Mouse (Mus musculus) urinary bladder, postnatal 4 days (tissue): ENCODE data around the gene Pou4f1.
A peak's percentile ranks its signal among the peaks of the same experiment; 100 is the strongest.
"Not testable (repeated sequence)": the region's sequence is repeated elsewhere in the genome, so short reads cannot be mapped to it uniquely, and the experiment has no call there.

Experiments
- DNase-seq, 2 experiments: peaks; one replicate each; pipeline ENCODE4 v3.0.0; 2021 to 2022; ENCODE audit warnings: low spot score in 2 of 2

The Pou4f1 gene

GRCm38 (mm10) chr14:104467966-104468622, at the start of gene Pou4f1:
Pou4f1 (minus strand) TSS chr14:104467999.
- peak in 1 of 2 experiments; percentile 36 for DNase-seq

DNA sequence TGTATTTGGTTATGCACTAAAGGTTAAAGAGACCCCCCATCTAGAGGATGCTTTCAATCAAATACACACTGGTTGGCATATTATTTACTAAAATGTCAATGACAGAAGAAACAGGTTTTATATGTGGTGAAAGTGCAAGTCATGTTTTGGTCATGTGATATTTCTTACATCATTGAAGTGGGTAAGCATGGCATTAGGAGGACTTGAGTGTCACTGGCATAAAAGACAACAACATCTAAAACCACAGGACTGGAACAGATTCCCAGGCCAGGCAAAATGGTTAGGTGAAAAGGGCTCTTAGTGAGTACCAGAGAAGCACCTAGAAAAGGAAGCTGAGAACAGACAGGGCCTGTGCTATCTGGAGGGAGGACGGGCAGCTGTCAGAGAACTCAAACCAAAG, 43.9 kb upstream of the Pou4f1 start:
- no peak for DNase-seq

DNA sequence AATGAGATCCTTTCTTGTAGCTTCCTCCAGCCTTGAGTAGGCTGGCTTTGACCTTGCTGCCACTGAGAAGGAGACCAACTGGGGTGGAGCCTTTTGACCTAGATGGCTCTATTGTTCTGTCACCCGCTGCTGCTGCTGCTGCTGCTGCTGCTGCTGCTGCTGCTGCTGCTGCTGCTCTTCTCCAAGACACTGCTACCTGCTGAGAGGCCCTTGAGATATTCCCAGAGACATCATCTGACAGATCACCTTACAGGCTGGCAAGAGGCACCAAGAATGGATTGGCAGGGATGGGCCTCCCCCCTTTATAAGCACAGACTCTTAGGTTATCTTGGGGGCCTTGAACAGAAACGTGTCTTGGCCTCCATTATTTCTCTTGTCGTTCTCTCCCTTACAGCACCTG, 35.0 kb upstream of the Pou4f1 start:
- DNase-seq: not testable (repeated sequence)

GRCm38 (mm10) chr14:104479751-104480150, 12.0 kb upstream of the Pou4f1 start:
- DNase-seq: no peak

- no peak for DNase-seq
These were observed 10.8 kb upstream of the Pou4f1 start for GRCm38 (mm10) chr14:104478593-104478992.

- DNase-seq: no peak
These were observed 9.8 kb upstream of the Pou4f1 start for GRCm38 (mm10) chr14:104477616-104478015.

GRCm38 (mm10) chr14:104475438-104475837, 7.6 kb upstream of the Pou4f1 start:
- no peak for DNase-seq

- DNase-seq: no peak
These were observed 798 bp upstream of the Pou4f1 start for GRCm38 (mm10) chr14:104468623-104468970.

GRCm38 (mm10) chr14:104467133-104467965, 450 bp downstream of the Pou4f1 start:
- no peak for DNase-seq

DNA sequence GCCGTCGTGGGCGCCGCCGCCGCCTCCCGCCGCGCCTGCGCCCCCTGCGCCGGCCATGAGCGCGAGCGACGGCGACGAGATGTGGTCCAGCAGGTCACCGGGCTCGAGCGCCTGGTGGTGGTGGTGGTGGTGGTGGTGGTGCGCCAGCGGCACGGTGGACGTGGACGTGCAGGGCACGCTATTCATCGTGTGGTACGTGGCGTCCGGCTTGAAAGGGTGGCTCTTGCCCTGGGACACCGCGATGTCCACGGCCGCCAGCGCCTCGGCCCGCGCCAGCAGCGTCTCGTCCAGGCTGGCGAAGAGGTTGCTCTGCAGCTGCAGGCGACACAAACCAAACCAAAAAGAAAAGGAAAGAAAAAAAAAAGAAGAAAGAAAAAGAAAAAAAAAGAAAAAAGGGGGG, 1.2 kb downstream of the Pou4f1 start:
- DNase-seq: no peak

DNA sequence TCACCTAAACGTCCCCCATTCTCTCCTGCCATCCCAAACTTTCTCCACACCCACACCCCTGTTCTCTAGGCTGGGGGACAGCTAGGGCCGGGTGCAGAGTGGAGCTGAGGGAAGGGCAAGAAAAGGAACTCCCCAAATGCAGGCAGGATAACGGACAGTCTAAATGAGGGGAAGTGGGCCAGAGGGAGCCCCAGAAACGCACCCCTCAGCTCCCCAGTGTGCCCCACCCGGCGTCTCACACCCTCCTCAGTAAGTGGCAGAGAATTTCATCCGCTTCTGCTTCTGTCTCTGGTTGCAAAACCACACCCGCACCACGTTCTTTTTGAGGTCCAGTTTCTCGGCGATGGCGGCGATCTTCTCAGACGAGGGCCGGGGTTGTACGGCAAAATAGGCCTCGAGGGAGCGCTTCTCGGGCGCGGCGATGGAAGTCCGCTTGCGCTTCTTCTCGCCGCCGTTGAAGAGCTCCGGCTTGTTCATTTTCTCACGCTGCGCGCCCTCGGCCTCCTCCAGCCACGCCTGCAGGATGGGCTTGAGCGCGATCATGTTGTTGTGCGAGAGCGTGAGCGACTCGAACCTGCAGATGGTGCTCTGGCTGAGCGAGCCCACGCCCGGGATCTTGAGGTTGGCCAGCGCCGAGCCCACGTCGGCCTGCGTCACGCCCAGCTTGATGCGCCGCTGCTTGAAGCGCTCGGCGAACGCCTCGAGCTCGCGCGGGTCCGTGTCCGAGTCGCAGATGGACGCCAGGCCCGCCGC, 2.1 kb downstream of the Pou4f1 start:
- no peak for DNase-seq

- DNase-seq: no peak
These were observed 3.0 kb downstream of the Pou4f1 start for GRCm38 (mm10) chr14:104464841-104465240.

DNA sequence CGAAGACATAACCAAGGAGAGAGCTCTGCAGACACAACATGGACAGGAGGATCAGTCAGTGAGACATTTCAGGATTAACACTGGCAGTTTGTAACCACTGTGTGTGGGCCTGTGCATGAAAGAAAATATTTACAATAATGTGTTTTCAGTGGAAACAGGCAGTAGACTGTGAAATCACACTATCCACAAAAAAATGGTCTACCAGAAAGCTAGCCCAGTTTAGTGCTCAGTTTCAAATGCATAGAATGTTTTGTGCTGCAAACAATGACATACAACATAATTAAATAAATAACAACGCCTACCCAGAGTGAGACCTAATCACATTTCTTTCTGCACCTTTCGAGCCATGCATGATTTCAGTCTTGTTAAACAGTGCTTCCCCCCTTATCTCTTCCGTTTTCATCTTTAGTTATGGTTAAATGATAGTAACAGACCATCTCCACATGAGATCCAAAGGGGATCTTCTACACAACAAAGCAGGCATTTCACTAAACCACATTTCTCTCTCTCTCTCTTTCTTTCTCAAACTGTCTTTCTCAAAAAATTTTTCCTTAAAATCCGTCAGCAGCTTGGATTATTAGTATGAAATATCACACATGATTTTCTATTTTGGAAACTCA, 4.1 kb downstream of the Pou4f1 start:
- no peak for DNase-seq

- no peak for DNase-seq
These were observed 6.2 kb downstream of the Pou4f1 start for GRCm38 (mm10) chr14:104461286-104462240.

DNA sequence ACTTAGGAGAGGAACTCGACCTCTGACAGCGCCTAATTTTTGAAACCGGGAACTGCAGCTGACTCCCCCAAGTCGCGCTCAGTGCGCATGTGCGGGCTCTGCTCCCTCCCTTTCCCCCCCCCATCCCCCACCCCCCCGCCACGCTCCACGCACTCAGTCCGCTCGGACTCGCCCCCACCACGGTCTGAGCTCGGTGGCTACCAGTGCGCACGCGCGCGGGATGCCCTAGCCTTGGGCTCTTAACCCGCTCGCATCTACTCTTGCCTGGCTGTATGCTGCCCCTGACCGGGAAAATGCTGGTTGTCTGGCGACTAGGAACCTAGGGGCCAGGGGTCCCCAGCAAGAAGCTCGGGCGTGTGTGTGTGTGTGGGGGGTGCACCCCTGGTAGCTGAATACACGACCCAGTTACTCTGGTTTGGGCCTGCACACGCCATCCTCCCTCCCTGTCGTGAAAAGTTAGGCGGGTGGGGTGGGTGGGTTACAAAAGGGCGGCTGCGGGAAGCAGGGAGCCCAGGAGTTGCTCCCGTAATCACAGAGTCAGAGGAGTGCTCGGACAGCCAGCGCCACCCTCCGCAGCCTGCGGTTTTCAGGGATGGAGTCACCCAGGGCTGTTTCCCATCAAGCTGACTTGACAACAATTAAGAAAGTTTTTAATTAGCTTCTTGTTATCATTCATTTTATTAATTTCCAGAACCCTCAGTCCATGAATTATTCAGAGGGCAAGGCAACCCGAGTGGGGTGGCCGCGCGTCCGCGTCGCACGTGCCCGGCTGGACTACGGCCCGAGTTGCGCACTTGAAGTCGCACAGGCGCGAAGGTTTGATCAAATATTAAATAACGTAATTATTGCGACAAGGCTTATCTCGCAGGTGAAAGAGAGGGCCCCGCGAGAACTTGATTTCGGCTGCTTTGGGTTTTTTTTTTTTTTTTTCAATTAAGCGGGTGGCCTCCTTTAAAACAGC, 7.2 kb downstream of the Pou4f1 start:
- no peak for DNase-seq

GRCm38 (mm10) chr14:104459513-104460111, 8.2 kb downstream of the Pou4f1 start:
- no peak for DNase-seq

DNA sequence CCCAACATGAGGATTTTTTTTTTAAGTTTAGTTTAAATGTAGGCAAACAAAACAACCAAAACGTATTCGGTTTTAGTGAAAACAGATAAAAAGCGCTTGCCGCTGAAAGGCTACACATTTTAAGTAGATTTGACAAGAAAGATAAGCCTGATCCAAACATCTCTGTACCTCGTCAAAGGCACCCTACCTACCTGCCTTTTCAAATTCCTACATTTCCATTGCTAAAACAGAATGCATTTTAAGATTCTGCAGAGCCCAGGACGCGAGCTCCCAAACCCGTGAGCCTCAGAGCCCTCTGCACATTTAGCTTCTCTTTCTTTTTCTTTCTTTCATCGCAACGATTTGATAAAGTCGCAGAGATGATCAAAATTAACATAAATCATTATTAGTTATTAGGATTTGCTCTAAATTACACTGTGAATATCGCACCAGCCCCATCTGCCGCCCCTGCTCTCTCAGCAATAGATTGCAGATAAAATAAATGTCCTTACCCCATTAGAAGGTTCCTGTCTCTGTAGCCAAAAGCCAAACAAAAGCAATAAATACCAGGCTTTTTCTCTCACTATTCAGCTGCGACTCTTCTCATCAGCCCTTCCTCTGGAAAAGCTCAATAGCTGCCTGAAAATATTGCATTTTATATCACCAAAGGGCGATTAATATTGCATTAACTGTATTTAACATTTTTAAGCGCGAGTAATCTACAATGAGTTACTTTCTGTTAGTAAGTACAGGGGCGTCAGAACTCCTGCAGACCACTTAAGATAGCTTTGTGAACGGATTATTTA, 8.9 kb downstream of the Pou4f1 start:
- DNase-seq: no peak

DNA sequence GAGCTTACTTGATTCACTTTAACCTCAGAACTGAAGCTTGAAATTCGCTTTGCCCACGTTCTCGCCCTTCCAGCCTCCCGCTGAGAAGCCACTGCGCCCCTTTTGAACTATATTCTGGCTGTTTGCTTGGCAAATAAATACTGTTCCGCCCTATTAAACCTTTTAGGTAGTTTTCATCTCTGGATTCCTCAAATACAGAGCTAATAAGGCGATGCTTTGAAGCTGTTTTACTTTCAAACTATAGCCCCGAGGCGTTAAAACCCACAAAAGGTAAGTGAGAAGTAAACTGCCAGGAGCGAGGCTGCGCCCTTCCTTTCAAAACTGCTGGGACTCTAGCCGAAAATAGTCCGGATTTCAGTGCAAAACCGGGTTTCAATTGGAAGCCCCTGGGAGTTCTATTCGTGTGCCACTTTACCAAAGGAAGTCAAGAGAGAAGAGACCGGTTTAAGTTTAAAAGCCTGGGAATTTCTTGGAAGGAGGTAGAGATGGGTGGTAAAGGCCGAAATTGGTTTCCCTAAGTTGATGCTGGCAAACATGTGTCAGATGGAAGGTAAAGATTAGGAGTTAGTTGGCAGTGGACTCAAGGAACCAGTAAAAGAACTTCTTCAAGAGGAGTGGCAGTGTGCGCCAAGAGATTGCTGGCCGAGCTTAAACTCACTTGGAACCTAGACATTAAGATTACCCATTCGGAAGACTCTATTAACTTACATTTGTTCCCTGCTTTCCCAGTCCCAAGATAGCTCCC, 9.7 kb downstream of the Pou4f1 start:
- no peak for DNase-seq
